Mouse (Mus musculus): ENCODE data around the gene Tsc22d2.

- TF ChIP-seq CTCF (IDR thresholded peaks at IDR 0.05; ENCODE audit: control insufficient read depth, insufficient read depth, insufficient replicate concordance, low read depth, low read length) = no peak
- no peak for TF ChIP-seq POLR2A (IDR thresholded peaks at IDR 0.05; ENCODE audit: control insufficient read depth, low read depth, low read length)
These were observed 64.4 kb downstream of the Tsc22d2 start for GRCm38 (mm10) chr3:58478755-58479455.

Measured in testis, adult 2 months (tissue).